Mouse (Mus musculus) heart, postnatal 0 days (tissue): ENCODE results near the gene Enc1.

Source experiments
- CTCF ChIP-seq: IDR thresholded peaks from 2 replicates; pipeline ENCODE4 v1.5.1; 2016; ENCODE audit warnings: antibody characterized with exemption, control low read depth, low read depth
- EP300 ChIP-seq: IDR thresholded peaks from 2 replicates; pipeline ENCODE4 v1.6.1; 2016; ENCODE audit warnings: antibody characterized with exemption, low read depth

- no peak for TF ChIP-seq CTCF
- no peak for TF ChIP-seq EP300
Observed at GRCm38 (mm10) chr13:97292026-97292425, 51.1 kb downstream of the Enc1 start.
